Mouse (Mus musculus) MEL-GATA-1-ER (cell line): ENCODE measurements at regions not wholly inside any gene's neighbourhood (a gene's known extent, or its start where the extent isn't known, plus 50 kb on each side); places are given as distances from the start of the nearest gene placed in this dataset.

Source experiments
- DNase-seq: peaks from one replicate; pipeline ENCODE4 v3.0.0-alpha.2; 2012; ENCODE audit warnings: low read depth; ENCODE audit errors: extremely low read depth

DNA sequence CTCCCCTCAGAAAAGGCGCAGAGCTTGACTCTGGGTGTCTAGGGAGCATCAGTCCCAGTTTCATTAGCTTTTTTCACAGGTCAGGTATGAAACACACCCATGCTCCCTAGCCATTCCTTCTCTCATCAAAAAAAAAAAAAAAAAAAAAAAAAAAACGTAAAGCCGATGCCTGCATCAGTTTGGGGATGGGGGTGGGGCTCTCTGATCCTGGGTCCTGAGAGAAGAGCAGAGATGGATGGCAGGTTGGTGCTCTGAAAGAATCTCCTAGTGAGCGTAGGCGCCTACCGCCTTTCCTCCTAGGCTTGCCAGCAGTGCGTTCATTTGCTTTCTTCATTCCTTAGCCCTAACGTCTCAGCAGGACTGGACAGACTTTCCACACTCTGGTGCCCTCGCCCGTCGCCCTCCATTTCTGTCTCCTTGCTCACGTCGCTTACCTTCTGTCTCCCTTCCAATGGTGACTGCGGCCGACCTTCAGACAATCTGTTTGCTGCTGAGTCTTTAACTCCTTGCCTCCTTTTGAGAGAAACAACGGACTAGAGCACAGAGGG, 267.5 kb downstream of the Agtpbp1 start:
- DNase-seq = no peak

DNA sequence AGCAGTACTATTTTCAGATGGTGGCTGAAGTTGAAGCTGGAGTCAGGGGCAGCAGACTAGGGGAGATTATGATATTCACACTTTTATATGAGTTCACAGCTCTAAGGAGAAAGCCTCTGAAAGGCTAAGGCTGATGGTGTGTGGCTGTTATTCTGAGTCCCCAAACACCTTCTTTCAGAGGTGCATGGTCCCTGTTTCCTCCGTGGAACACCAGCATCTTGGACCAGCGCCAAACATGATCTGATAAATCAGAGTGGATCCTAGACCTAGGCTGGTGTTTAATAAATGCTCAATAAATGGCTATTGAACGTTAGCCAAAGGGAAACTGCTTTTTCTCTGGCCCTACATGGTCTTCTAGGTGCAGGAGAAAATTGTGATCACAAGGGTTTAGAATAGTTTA, 269.2 kb downstream of the Agtpbp1 start:
- DNase-seq = no peak

DNA sequence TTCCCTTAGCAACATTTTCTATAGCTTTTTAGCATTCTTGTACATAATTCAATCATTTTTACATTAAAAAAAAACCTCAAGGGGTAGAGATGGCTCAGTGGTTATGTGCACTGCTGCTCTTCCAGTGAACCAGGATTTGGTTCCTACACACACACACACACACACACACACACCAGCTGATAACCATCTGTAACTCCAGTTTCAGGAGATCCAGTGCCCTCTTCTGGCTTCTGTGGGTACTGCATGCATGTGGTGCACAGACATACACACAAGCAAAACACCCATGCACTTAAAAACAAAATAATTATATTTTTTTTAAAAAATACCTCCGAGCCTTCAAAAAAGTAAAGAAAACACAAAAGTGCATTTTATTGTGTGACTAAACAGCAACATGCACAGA, 270.6 kb downstream of the Agtpbp1 start:
- DNase-seq = peak; percentile 18

GRCm38 (mm10) chr13:59313725-59314330, 271.2 kb downstream of the Agtpbp1 start:
- no peak for DNase-seq

DNA sequence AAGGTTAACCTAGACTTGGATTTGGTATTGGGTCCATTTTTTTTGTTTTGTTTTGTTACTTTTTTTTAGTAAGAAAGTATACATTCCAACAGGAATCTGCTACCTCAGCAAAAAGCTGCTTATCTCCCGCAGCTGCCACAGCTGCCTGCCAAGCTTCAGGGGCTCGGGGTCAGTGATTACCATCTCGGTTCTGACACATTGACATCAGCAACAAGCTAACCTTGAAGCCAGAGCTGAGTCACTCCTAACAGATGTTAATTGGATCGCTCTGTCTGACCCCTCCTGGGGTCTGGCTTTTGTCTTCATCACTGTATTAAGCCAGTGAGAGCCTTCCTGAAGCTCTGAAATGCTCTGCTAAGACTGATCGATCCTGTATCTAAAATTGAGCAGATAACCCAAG, 292.1 kb downstream of the Agtpbp1 start:
- no peak for DNase-seq

- no peak for DNase-seq
Observed at GRCm38 (mm10) chr13:59289127-59289526, 295.9 kb downstream of the Agtpbp1 start.

- no peak for DNase-seq
Observed at GRCm38 (mm10) chr13:59281199-59281598, 303.8 kb downstream of the Agtpbp1 start.

DNA sequence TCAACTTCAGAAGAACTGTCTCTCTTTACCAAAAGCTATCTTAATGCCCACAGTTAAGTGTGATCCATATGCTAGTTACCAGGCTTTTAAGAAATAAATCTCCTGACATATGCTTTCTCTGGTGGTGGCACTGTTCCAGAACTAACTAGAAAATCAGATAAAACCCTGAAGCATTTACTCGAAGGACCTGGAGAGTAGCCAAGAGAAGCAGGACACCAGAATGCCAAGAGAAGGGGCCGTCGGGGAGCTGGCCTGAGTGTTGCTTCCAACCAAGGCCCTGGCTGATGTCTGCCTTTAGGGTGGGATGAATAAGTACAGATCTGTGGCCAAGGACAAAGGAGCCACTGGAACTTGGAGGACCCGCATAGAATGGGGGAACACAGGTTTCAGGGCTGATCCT, 305.9 kb downstream of the Agtpbp1 start:
- no peak for DNase-seq

GRCm38 (mm10) chr13:59271661-59272060, 313.4 kb downstream of the Agtpbp1 start:
- no peak for DNase-seq

- no peak for DNase-seq
Observed at GRCm38 (mm10) chr13:59266854-59267253, 318.2 kb downstream of the Agtpbp1 start.

GRCm38 (mm10) chr13:59264126-59264525, 320.9 kb downstream of the Agtpbp1 start:
- DNase-seq = no peak

- no peak for DNase-seq
Observed at GRCm38 (mm10) chr13:59261924-59262323, 323.1 kb downstream of the Agtpbp1 start.

DNA sequence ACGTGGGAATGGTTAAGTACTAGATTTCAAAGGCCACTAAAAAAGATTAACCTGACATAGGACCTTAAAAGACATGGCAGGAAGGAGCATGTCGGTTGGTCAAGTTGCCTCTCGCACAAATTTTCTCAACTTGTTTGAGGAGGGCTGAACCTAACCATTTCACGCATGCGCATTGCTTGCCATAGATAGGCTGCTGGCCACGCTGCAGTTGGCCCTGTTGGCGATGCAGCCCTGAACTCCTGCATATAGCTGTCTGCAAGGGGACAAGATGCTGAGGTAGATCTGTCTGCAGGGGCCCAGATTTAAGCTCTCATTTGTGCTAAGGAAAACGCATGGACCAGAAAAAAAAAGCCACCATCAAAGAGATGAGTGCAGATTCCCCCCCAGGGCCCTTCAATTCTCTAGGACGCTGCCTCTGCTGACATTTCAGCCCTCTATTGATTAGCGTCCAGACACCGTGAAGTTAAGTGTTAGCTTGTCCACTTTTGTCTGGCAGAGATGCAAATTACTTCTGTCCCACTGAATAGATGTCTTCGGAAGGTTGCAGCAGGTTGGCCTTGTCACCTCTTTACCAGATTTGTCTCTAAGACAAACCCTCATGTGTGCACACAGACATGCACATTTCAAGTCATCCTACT, 329.1 kb downstream of the Agtpbp1 start:
- DNase-seq = no peak

DNA sequence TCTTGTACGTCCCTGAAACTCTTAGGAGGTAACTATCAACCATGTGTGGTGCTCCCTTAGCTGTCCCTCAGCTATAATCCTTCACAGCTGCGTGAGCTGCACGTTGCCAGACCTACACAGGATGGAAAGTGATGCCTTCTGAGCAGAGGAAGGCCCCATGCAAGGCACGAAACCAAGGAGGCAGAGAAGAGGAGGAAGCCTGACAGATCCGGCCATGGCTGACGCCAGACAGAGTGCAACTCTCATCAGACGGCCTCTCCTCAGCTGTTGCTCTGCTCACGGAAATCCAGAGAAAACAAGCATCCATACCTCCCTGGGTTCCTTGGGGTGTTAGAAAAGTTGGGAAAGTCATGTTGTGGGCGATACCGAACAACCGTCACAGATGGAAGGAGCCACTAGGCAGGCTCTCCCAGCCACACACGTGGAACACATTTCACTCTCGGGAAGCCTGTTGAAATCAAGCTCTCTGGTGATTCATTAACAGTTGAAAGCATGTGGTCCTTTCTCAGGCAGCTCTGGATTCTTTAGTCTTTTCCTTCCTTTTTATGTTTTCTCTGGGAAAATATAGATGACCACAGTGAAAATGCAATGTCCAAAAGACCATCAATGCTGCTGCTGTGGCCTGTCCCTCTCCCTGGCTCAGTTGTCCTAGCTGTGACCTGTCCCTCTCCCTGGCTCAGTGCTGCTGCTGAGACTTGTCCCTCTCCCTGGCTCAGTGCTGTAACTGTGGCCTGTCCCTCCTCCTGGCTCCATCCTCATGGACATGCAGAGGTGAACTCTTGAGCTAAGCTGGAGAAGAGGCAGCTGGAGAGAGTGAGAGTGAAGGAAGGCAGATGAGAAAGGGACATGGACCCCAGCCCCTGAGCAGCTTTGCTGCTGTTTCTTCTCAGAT, 331.1 kb downstream of the Agtpbp1 start:
- DNase-seq = no peak

GRCm38 (mm10) chr13:59251252-59252006, 333.6 kb downstream of the Agtpbp1 start:
- no peak for DNase-seq

GRCm38 (mm10) chr13:59248411-59248810, 336.6 kb downstream of the Agtpbp1 start:
- DNase-seq = no peak

DNA sequence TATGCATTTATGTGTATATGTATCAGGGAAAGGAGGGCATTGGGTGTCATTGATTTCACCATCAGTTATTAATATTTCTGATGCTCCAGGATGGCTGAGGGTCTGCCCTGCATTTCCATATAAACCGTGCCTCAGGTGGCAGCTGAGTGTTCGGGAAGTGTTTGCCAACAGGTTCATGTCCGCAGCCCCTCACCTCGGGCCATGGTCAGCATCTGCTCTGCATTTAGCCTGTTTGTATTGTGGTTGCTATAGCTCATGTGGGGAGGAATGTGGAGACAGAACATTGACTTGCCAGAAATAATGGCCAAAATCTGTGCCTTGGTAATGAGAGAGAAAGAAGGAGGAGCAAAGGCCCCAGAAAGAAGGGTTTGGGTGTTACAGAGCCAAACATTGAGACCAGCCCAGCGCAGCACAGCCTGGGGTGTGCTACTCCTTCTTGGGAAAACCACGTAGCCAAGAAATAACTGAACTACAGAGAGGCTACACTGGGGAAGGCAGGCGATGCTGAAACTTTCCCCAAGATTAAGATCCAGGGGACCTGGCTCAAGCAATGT, 338.0 kb downstream of the Agtpbp1 start:
- DNase-seq = no peak

DNA sequence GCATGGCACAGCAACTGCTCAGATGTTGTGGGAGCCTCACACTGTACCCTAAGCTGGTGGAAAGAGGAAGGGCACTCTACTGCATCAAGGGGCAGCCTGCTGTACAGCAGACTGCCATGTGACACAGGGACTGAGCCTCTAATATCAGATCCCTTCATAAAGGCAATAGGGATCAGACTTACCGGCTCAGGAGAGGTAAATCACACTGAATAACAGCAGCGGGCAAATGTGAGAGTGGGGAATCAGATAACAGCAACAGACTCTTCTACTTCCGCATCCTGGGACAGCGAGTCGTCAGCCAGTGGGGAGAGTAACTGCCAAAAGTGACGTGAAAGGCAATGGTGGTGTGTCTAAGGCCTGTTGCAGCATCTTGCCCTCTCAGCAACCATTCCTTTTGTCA, 339.0 kb downstream of the Agtpbp1 start:
- peak; percentile 82 for DNase-seq

DNA sequence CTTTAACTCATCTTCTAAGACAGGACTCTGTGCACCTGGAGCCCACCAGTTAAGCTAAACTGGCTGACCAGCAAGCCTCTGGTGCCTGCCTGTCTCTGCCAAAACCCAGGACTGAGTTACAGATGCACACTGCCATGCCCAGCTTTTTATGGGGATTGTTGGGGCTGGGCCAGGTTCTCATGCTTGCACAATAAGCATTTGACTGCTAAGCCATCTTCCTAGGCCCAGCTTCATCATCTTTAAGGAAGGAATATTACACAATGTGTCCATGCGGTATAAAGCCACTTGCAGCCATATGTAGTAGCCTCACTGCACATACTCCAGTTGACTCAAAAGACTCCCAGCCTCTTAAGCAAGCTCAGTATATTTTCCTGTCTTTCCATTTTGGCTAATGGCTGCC, 340.4 kb downstream of the Agtpbp1 start:
- DNase-seq = no peak

DNA sequence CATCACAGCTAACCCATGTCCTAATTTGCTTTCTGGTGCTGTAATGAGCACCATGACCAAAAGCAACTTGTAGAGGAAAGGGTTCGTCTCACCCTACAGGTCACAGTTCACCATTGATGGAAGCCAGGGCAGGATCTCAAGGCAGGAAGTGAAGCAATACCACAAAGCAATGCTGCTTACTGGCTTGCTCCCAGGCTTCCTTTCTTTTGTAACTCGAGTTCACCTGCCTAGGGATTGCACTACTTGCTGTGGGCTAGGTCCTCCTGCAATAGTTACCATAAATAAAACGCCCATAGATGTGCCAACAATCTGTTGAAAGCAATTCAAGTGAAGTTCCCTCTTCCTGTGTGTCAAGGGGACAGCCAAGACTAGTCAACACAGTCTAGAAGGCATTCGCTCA, 342.4 kb downstream of the Agtpbp1 start:
- no peak for DNase-seq

DNA sequence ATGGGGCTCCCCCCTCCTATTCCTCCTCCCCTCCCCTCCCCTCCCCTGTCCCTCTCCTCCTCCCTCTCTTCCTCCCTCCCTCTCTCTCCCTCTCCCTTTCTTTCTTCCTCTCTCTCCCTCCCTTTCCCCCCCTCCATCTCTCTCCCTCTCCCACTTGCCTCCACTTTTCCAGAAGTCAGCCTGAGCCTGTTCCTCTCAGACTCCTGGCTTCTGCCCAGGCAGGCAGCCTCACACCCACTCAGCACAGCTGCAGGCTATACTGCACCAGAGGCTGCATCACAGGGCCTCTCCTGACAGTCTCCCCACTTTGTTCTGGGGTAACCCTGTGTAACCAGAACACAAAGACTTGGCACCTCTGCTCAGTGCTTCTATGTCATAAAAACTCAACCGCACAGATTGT, 346.3 kb downstream of the Agtpbp1 start:
- DNase-seq = no peak
